In the genomic region with DNA sequence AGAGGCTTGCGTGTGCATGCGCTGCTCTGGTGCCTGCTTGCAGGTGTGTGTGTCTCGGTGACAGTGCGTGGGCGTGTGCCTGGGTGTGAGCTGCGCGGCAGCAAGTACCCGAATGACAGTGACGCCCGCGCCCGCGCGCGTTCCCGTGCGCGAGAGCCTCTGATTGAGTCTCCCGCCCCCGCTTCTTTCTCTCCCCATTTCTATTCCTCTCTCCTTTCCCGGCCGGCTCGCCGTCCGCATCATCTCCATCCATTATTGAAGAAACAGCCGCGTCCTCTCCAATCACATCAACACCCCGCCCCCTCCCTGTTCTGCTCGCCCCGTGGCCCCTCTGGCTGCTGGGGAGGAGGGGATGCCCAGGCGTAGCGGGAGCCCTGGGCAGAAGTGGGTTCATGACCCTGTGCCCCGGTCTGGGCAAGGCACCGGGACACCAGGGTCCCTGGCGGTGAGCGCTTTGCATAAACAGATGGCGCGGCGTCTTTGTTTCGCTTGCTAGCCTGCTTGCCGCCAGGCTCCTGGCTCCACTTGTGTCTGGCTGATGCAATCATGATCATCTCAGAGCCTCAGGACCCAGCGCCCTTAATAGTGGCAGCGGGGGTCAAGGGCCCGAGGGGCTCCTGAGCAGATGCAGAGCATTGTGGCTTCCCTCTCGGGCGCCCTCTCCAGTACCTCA, we compare ENCODE assay signal across 8 mouse cellular contexts. TPM values are rescaled to one million over a fixed set of nuclear protein-coding genes. Genes with fewer than 3 reads are reported as not detected.
A peak's percentile ranks its signal among the peaks of the same experiment; 100 is the strongest.
DNase-seq lines count a peak whose midpoint lies in the region; ATAC-seq lines count a peak whose summit lies in the region.

No protein-coding gene starts in this region.

- no peaks in the 10 kb centered on the region for H3K9me3 ChIP-seq in lung, embryonic 16.5 days (ENCODE audit: control insufficient read depth, low read length)

- peak overlapping the region; percentile 53 for H3K4me3 ChIP-seq in lung, embryonic 16.5 days (ENCODE audit: low read length)

- under 1% methylated on average over 45 of the region's 46 CpGs for WGBS in lung, embryonic 16.5 days

- H3K27me3 ChIP-seq in lung, embryonic 16.5 days (ENCODE audit: control insufficient read depth, insufficient read depth, low read depth, low read length): peaks cover 52% of the 10 kb centered on the region

- H3K4me1 ChIP-seq in lung, embryonic 16.5 days (replicated peaks; ENCODE audit: control insufficient read depth, insufficient read depth, low read length): peaks cover 63% of the 10 kb centered on the region

- no peak for ATAC-seq in lung, embryonic 16.5 days (ENCODE audit: low read depth)

- no peaks in the 10 kb centered on the region for H3K36me3 ChIP-seq in lung, embryonic 16.5 days (ENCODE audit: control insufficient read depth, insufficient read depth, low read length)

- H3K9ac ChIP-seq in lung, embryonic 16.5 days (ENCODE audit: low read length): peak overlapping the region; percentile 65

- peak overlapping the region; percentile 88 for H3K4me2 ChIP-seq in lung, embryonic 16.5 days (ENCODE audit: low read depth, low read length)

- no peak overlapping the region for H3K27ac ChIP-seq in lung, embryonic 16.5 days (ENCODE audit: low read length)

- DNase-seq in urinary bladder, postnatal 14 days (ENCODE audit: low spot score): peak; percentile 38
- DNase-seq in urinary bladder, postnatal 10 days (ENCODE audit: low spot score): no peak
- DNase-seq in cerebellum, adult 8-10 months: peak; percentile 85
- peak; percentile 82 to 89 for DNase-seq in frontal cortex, postnatal 10 days (ENCODE audit: low spot score in 2 of 2)
- DNase-seq in layer of hippocampus, adult 8-10 months (ENCODE audit: low spot score in 2 of 2): peak; percentile 82 to 86
- peak; percentile 93 to 96 for DNase-seq in right cerebral cortex, postnatal 36 days (ENCODE audit: low spot score in 2 of 2)
- no peak for DNase-seq in gastrocnemius, adult 8-10 months (ENCODE audit: low spot score in 2 of 2)

RNA-seq across cellular contexts. Expression of a gene that starts 3.0 kb away (rescaled TPM):
- 1 to 10 TPM; 2.9 to 4.4 (median 3.6) TPM for total RNA-seq in layer of hippocampus, adult 8-10 months (2022)
- polyA plus RNA-seq in lung, embryonic 16.5 days (2015; fragmentation: Nextera tagmentation; extraction: Ambion mirVana): 155 and 169 TPM in 2 replicates
- 10 to 100 TPM in 1 of 4 experiments, 1 to 10 TPM in 3; 4.6 to 11.1 (median 7.6) TPM for total RNA-seq in gastrocnemius, adult 8-10 months (2022)

RNA-seq across cellular contexts. Expression of a gene that starts 10.3 kb away (rescaled TPM):
- 1 to 10 TPM; 2.1 to 3.5 (median 2.8) TPM for total RNA-seq in layer of hippocampus, adult 8-10 months (2022)
- 1.3 and 1.8 TPM in 2 replicates for polyA plus RNA-seq in lung, embryonic 16.5 days (2015; fragmentation: Nextera tagmentation; extraction: Ambion mirVana)
- total RNA-seq in gastrocnemius, adult 8-10 months (2022): 100 to 1,000 TPM; 386 to 447 (median 408) TPM

RNA-seq across cellular contexts. Expression of a gene that starts 10.5 kb away (rescaled TPM):
- total RNA-seq in layer of hippocampus, adult 8-10 months (2022): 10 to 100 TPM; 21.7 to 31.3 (median 29.1) TPM
- 116 and 119 TPM in 2 replicates for polyA plus RNA-seq in lung, embryonic 16.5 days (2015; fragmentation: Nextera tagmentation; extraction: Ambion mirVana)
- total RNA-seq in gastrocnemius, adult 8-10 months (2022): 10 to 100 TPM; 20.3 to 23.0 (median 22.8) TPM

RNA-seq across cellular contexts. Expression of a gene that starts 22.6 kb away (rescaled TPM):
- total RNA-seq in layer of hippocampus, adult 8-10 months (2022): 1 to 10 TPM; 1.9 to 2.7 (median 2.3) TPM
- polyA plus RNA-seq in lung, embryonic 16.5 days (2015; fragmentation: Nextera tagmentation; extraction: Ambion mirVana): 1.8 TPM in 2 replicates
- under 1 TPM in 2 of 4 experiments, not detected in 2; 0.16 to 0.27 TPM for total RNA-seq in gastrocnemius, adult 8-10 months (2022)

Comparison
In these comparisons a context has a peak if more than half of its experiments do, and no peak if none do; other contexts are left out.
1. DNase-seq: peak in urinary bladder, postnatal 14 days (single experiment), cerebellum, adult 8-10 months (single experiment), frontal cortex, postnatal 10 days (2 of 2), layer of hippocampus, adult 8-10 months (2 of 2) and right cerebral cortex, postnatal 36 days (2 of 2); none in urinary bladder, postnatal 10 days (single experiment) and gastrocnemius, adult 8-10 months (0 of 2).
2. RNA of a gene that starts 10.3 kb away (total RNA-seq): 386 to 447 TPM in gastrocnemius, adult 8-10 months; 2.1 to 3.5 TPM in layer of hippocampus, adult 8-10 months; every median in the first group is over 10 times any median in the second.